Mouse (Mus musculus) embryonic facial prominence, embryonic 10.5 days (tissue): Measurements from ENCODE around the gene Zfand3. TPM values are rescaled to one million over a fixed set of nuclear protein-coding genes. Genes with fewer than 3 reads are reported as not detected.

Experiments
- DNase-seq: peaks from one replicate; pipeline ENCODE4 v3.0.0-alpha.2; 2017; ENCODE audit warnings: low spot score
- H3K27ac ChIP-seq: fragments of 300-500 bp; sonication (generic); replicated peaks from 2 replicates; pipeline ENCODE4 v1.5.1; 2016; ENCODE audit warnings: mild to moderate bottlenecking
- H3K27me3 ChIP-seq: fragments of 300-500 bp; sonication (generic); replicated peaks from 2 replicates; pipeline ENCODE4 v1.6.1; 2016; ENCODE audit warnings: low read depth, mild to moderate bottlenecking; ENCODE audit not compliant: poor library complexity, severe bottlenecking
- H3K36me3 ChIP-seq: fragments of 300-500 bp; sonication (generic); replicated peaks from 2 replicates; pipeline ENCODE4 v1.6.1; 2016; ENCODE audit warnings: mild to moderate bottlenecking, moderate library complexity
- H3K4me1 ChIP-seq: fragments of 300-500 bp; sonication (generic); 2 replicates; pipeline ENCODE4 v1.6.1; 2016
- H3K4me3 ChIP-seq: fragments of 300-500 bp; sonication (generic); 2 replicates; pipeline ENCODE4 v1.5.1; 2016; ENCODE audit warnings: mild to moderate bottlenecking, moderate library complexity
- H3K9me3 ChIP-seq: fragments of 300-500 bp; sonication (generic); 2 replicates; pipeline ENCODE4 v1.6.1; 2016; ENCODE audit warnings: mild to moderate bottlenecking
- whole genome bisulfite sequencing: fragments of 180-500 bp; shearing (Covaris S2); methylation state at CpG from one replicate; pipeline ENCODE4 v1.1.7; 2016; 5-methylcytosine and 5-hydroxymethylcytosine counted together
- polyA plus RNA-seq: library from polyadenylated mRNA; unstranded; fragments of >200 nt; fragmentation: Nextera tagmentation; extraction: Ambion mirVana; gene quantifications from 2 replicates; pipeline ENCODE4 v1.2.1, GENCODE M21; 2016

Zfand3 gene
- polyA plus RNA-seq, 1 experiment from 2014 or later, result 59.1 TPM

DNA sequence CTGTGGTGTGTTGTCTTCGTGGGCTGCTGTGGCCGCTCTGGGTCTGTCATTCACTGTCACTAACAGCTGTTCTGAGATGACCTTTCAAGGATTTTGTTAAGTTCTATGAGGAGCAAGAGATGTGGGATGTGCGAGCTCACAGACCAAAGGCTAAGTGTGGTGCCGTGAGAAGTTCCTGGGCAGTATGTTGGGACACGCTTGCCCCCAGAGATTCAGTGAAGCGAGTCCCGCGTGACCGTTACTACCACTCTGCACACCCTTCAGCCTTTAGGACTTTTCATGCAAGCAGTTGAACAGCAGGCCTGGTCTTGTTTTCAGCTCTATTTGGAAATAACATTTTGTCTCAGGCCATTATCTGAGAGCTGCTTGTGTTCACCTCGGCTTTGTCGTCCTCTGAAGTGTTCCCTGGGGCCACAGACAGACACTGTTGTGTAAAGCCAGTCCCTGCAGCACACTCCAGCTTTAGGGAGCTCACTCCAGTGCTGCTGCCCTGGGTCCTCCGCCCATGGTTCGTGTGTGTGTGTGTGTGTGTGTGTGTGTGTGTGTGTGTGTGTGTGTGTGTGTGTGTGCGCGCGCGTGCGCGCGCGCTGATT, 191.2 kb downstream of the Zfand3 start:
- no peak for DNase-seq
- 91% methylated on average over 21 of the region's 21 CpGs for WGBS
- Histone ChIP-seq H3K9me3 (no peaks in the 10 kb centered on the region), H3K27ac (no peak overlapping the region), H3K36me3 (peaks cover 56% of the 10 kb centered on the region), H3K4me3 (no peak overlapping the region), H3K27me3 (no peaks in the 10 kb centered on the region), H3K4me1 (peaks cover 64% of the 10 kb centered on the region)

DNA sequence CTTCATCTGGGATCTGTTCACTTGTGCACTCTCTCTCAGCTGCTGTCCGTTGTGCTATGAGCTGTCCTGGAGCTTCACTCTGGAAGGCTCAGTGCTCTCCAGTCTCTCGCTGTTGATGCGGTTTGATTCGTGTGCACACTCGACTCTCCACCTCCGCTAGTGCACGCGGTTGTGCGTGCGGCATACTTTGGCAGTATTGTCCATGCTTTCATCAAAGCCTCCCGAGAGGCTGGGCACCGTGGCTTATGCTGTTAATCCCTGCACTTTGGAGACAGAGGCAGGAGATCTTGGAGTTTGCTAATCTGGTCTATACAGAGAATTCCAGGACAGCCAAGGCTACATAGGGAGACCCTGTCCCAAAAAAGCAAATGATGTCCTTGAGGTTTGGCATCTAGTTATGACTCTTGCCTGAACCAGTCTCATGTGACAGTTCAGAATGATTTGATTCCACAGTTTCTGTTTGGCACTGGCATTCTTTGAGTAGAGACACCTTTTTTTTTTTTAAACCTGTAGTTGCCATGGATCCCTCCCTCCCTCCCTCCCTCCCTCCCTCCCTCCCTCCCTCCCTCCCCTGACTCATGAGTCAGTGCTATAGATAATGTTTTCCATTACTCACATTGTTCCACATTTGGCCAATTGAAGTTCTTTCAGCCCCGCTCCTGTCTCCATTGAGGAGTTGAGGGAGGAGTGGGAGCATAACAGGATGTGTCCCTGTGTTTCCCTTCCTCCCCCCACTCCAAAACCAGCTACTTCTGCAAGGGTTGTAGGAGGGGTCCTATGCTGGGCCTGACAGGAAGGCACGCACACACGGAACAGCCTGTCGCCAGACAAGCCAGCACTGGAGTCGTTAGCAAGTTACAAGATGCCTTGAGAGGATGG, 192.1 kb downstream of the Zfand3 start:
- Histone ChIP-seq H3K36me3 (peaks cover 56% of the 10 kb centered on the region), H3K27ac (peak overlapping the region; percentile 64), H3K27me3 (no peaks in the 10 kb centered on the region), H3K9me3 (no peaks in the 10 kb centered on the region), H3K4me3 (no peak overlapping the region), H3K4me1 (peaks cover 56% of the 10 kb centered on the region)
- DNase-seq, result no peak
- WGBS, result 85% methylated on average over 17 of the region's 17 CpGs

DNA sequence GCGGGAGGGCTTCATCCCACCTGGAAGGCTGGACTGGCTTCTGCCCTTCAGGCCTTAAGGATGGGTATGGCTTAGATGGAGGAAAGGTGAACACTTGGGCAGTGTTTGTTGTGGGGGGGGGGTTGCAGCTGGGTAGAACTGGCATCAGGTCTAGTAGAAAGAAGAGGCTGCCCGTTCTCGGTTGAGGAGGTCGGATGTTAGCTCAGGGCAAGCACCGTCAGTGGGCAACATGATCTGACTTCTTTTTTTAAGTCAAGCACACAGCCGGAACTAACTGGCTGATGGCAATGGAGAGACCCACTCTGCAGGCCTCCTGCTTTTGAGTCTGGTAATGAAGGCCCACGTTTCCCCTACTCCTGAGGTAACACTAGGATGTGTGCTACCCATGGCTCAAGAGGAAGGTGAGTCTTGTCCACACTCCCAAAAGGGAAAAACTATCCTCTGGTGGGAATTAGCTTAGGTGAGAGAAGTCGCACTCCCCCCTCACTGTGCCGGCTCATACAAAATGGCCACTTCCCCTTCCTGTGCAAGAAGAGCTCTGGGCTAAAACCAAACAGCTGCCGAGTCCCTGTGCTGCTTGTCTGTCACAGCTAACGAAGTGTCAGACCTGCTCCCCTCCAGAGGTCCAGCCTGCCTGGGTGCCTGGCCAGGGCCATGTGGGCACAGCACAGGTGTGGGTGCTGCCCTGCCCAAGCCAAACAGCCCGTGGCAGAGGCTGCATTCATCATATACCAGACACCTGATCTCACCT, 192.9 kb downstream of the Zfand3 start:
- Histone ChIP-seq H3K4me1 (peaks cover 55% of the 10 kb centered on the region), H3K27me3 (no peaks in the 10 kb centered on the region), H3K36me3 (peaks cover 55% of the 10 kb centered on the region), H3K27ac (peak overlapping the region; percentile 64), H3K4me3 (no peak overlapping the region), H3K9me3 (no peaks in the 10 kb centered on the region)
- no peak for DNase-seq
- WGBS, result 69% methylated on average over 12 of the region's 12 CpGs

DNA sequence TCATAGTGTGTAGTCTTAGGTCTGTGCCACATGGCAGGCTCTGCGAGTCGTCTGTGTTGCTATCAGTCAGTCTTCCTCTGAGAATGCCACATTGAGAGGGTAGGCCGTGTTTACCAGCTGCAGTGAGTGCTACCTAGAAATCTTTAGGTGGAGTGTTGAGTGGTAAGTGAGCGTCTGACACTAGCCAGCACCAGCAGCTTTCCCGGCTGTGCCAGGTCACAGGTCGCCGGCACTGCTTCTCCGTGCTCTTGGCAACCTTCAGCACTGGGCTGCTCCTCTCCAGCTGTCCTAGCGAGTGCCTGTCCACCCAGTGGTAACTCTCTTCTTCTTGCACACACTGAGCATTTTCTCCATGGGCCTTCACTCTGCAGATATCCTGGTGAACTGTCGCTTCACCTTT, 193.9 kb downstream of the Zfand3 start:
- DNase-seq, result no peak
- peaks cover 59% of the 10 kb centered on the region for H3K4me1 ChIP-seq

DNA sequence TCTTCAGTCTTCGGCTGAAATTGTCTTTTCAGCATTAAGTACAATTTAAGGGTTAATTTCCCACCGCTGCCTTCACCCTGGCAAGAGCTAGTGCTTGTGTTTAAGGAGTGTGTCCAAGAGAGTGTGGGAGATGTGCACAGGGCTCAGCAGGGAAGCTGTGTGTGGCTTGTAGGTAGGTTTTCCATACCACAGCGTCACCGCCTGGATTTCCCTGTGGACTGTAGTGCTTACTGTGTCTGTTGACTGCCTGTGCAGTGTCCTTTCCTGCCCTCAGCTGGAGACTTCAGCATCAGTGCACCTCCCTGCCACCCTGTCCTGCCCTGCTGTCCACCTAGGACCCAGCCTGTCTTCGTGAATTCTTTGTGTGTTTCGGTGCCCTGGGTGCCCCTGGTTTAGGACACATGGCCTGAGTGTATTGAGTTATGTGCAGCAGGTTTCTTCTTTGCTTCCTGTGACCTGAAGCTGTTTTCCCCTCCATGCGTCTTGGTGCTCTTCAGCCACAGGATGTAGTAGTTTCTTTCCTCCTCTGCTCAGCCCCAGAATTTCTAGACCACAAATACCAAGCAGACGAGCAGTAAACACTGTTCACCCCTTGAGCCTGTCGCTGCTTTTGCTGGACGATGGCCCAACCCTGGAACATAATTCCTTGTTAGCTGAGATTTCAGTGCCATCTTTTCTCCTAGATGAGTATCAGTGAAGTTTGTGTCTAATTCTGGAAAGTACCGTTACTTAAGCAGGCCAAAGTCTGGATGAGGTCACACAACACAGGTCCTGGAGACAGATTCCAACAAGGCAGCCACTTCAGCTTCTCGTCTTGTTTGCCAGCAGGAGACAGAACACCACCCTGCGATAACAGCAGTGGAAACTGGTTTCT, 195.1 kb downstream of the Zfand3 start:
- Histone ChIP-seq H3K4me3 (no peak overlapping the region), H3K27ac (no peak overlapping the region), H3K4me1 (peaks cover 59% of the 10 kb centered on the region), H3K27me3 (no peaks in the 10 kb centered on the region), H3K36me3 (peaks cover 47% of the 10 kb centered on the region), H3K9me3 (no peaks in the 10 kb centered on the region)
- 86% methylated on average over 13 of the region's 13 CpGs for WGBS
- no peak for DNase-seq

More for the DNA sequence above, 193.9 kb downstream of the Zfand3 start:
- H3K4me3 ChIP-seq, result no peak overlapping the region
- peaks cover 55% of the 10 kb centered on the region for H3K36me3 ChIP-seq
- 60% methylated on average over 10 of the region's 10 CpGs for WGBS
- no peaks in the 10 kb centered on the region for H3K27me3 ChIP-seq
- H3K9me3 ChIP-seq, result no peaks in the 10 kb centered on the region
- 0 out of 2 replicates have a peak overlapping the region, but pooled peaks have one; percentile 7 for H3K27ac ChIP-seq

DNA sequence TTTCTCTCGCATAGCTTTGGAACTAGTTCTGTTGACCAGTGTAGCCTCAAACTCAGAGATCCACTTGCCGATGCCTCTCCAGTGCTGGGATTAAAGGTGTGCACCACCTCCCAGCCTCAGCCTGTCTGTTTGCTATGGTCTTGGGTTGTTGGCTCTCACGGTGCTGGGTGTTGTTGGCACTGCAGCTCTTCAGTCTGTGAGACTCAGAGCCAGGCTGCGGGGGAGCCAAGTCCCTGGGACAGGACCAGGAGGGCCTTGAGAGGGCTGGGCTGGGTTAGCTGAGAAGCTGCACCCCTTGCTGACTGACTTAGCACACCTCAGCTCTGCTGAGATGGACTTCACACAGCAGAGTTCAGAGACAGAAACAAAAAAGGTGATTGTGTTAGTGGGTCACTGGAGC, 195.8 kb downstream of the Zfand3 start:
- Histone ChIP-seq H3K27ac (no peak overlapping the region), H3K4me1 (peaks cover 53% of the 10 kb centered on the region), H3K27me3 (no peaks in the 10 kb centered on the region), H3K4me3 (no peak overlapping the region), H3K9me3 (no peaks in the 10 kb centered on the region), H3K36me3 (peaks cover 40% of the 10 kb centered on the region)
- no peak for DNase-seq
- WGBS, result 91% methylated on average over 4 of the region's 4 CpGs

DNA sequence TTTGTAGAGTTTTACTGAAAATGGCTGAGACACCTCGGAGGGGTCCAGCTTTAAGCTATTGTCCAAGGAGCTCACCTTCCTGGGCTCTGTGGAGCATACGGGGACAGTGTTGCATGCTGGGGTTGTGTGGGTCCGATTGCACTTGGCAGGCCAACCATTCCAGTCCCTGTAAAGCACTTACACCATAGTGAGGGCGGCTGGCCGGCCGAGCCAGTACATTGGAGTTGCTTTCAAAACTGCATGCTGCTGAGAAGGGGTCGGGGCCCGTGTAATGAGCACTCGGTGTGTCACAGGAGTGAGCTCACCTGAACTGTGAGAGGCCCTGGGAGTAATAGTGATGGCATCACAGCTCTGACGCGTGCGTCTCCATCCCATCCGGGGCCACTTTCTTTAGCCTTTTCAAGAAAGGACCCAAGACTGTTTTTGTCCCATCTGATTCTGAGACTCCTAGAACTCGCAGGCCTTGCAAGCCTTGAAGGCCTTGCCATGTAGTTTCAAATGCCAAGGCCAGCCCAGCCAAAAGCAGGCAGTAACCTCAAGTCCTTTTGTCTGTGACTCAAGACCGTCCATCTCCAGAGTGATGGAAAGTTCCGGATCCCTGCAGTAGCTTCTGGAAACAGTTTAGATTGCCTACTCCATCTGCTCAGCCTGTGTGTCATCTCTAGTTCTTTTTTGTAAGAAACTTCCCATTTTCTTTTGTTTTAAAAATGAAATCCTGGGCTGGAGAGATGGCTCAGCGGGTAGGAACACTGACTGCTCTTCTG, 200.7 kb downstream of the Zfand3 start:
- Histone ChIP-seq H3K27ac (no peak overlapping the region), H3K9me3 (no peaks in the 10 kb centered on the region), H3K27me3 (no peaks in the 10 kb centered on the region), H3K4me3 (no peak overlapping the region), H3K4me1 (peaks cover 31% of the 10 kb centered on the region), H3K36me3 (peaks cover 48% of the 10 kb centered on the region)
- WGBS, result 93% methylated on average over 17 of the region's 17 CpGs
- no peak for DNase-seq

- Histone ChIP-seq H3K27ac (no peak overlapping the region), H3K36me3 (peaks cover 72% of the 10 kb centered on the region), H3K27me3 (no peaks in the 10 kb centered on the region), H3K4me1 (peaks cover 21% of the 10 kb centered on the region), H3K9me3 (no peaks in the 10 kb centered on the region), H3K4me3 (no peak overlapping the region)
- WGBS, result 93% methylated on average over 8 of the region's 8 CpGs
- no peak for DNase-seq
These were observed 205.7 kb downstream of the Zfand3 start for GRCm38 (mm10) chr17:30210262-30210661.

GRCm38 (mm10) chr17:30210936-30211335, 206.4 kb downstream of the Zfand3 start:
- WGBS, result 97% methylated on average over 6 of the region's 6 CpGs
- H3K36me3 ChIP-seq, result peaks cover 72% of the 10 kb centered on the region
- H3K27me3 ChIP-seq, result no peaks in the 10 kb centered on the region

DNA sequence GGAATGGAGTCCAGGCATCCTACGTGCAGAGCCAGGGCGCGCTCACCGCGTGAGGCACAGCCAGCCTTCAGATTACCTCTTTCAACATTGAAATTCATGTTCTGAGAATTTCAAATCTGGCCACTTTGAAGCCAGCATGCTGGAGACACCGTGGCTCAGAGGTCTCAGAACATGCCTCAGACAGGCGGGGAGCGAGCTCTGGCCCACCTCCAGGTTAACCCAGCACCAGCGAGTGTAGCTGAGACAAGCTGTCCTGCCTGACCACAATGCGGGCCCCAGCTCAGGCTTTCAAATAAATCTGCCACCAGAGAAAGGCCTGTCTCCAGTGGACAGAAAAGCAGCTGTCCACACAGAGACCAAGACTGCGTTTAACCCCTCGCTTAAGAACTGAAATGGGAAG, 208.1 kb downstream of the Zfand3 start:
- H3K27ac ChIP-seq, result no peak overlapping the region
- no peak overlapping the region for H3K4me3 ChIP-seq
- 92% methylated on average over 12 of the region's 12 CpGs for WGBS
- H3K9me3 ChIP-seq, result no peaks in the 10 kb centered on the region
- no peak for DNase-seq
- H3K4me1 ChIP-seq, result peaks cover 10% of the 10 kb centered on the region
- H3K27me3 ChIP-seq, result no peaks in the 10 kb centered on the region
- H3K36me3 ChIP-seq, result peaks cover 72% of the 10 kb centered on the region

More at GRCm38 (mm10) chr17:30210936-30211335, 206.4 kb downstream of the Zfand3 start:
- DNase-seq, result no peak
- H3K27ac ChIP-seq, result no peak overlapping the region
- peaks cover 19% of the 10 kb centered on the region for H3K4me1 ChIP-seq
- no peak overlapping the region for H3K4me3 ChIP-seq
- no peaks in the 10 kb centered on the region for H3K9me3 ChIP-seq

GRCm38 (mm10) chr17:30213371-30213770, 208.8 kb downstream of the Zfand3 start:
- H3K27me3 ChIP-seq, result no peaks in the 10 kb centered on the region
- no peak for DNase-seq
- no peaks in the 10 kb centered on the region for H3K9me3 ChIP-seq
- 94% methylated on average over 5 of the region's 5 CpGs for WGBS
- no peak overlapping the region for H3K4me3 ChIP-seq
- 0 out of 2 replicates have a peak, but pooled peaks cover 7% of the 10 kb centered on the region for H3K4me1 ChIP-seq
- H3K27ac ChIP-seq, result no peak overlapping the region
- H3K36me3 ChIP-seq, result peaks cover 70% of the 10 kb centered on the region
